Comparison of ENCODE assay signal across 31 mouse cellular contexts in genomic region chr14:75637641-75638040, GRCm38 (mm10). TPM values are rescaled to one million over a fixed set of nuclear protein-coding genes. Genes with fewer than 3 reads are reported as not detected.
DNase-seq lines count a peak whose midpoint lies in the region; ATAC-seq and TF ChIP-seq lines count a peak whose summit lies in the region.
"Had no signal": no experiment of that assay in that cellular context is flagged by ENCODE, and none has a peak within 500 bp of the region (broad histone marks: within the 10 kb centered on the region; RNA-seq: fewer than 3 reads in every experiment).

No protein-coding gene starts in this region.

- no peak overlapping the region for H3K4me2 ChIP-seq in midbrain, postnatal 0 days (ENCODE audit: low read depth, low read length, poor library complexity, severe bottlenecking)
- no peak overlapping the region for H3K4me2 ChIP-seq in midbrain, embryonic 13.5 days (replicated peaks)
- H3K4me2 ChIP-seq: embryonic facial prominence, embryonic 12.5 days; heart, embryonic 13.5 days; hindbrain, embryonic 12.5 days; midbrain, embryonic 12.5 days had no signal

- no peaks in the 10 kb centered on the region for H3K36me3 ChIP-seq in midbrain, postnatal 0 days (ENCODE audit: insufficient read depth, low read length)
- H3K36me3 ChIP-seq in midbrain, embryonic 13.5 days = no peaks in the 10 kb centered on the region
- H3K36me3 ChIP-seq: embryonic facial prominence, embryonic 12.5 days; heart, embryonic 13.5 days; hindbrain, embryonic 12.5 days; midbrain, embryonic 12.5 days had no signal

- H3K4me1 ChIP-seq in midbrain, postnatal 0 days (ENCODE audit: insufficient read depth, low read length) = no peaks in the 10 kb centered on the region
- peaks cover 11% of the 10 kb centered on the region; the same call in 1 of the 2 replicates for H3K4me1 ChIP-seq in midbrain, embryonic 13.5 days (replicated peaks)

- peak; percentile 9 for DNase-seq in adrenal gland, postnatal 14 days
- no peak for DNase-seq in adrenal gland, postnatal 10 days
- peak; percentile 60 for DNase-seq in midbrain, postnatal 0 days (ENCODE audit: low spot score)
- peak; percentile 54 for DNase-seq in cerebellum, adult 8-10 months
- peak; percentile 22 to 56 for DNase-seq in cerebellum, postnatal 36 days
- no peak for DNase-seq in urinary bladder, postnatal 25 days (ENCODE audit: low spot score)
- DNase-seq in testis, postnatal 10 days (ENCODE audit: low spot score) = no peak
- DNase-seq: gastrocnemius, postnatal 36 days; heart, adult 2 months; kidney, adult 18-20 months; right cerebral cortex, postnatal 14 days had no signal

- ATAC-seq in midbrain, postnatal 0 days (ENCODE audit: low FRiP score) = no peak
- no peak for ATAC-seq in midbrain, embryonic 13.5 days
- ATAC-seq: inflammation-experienced regulatory T-cells, adult 6 months had no signal

- no peaks in the 10 kb centered on the region for H3K27me3 ChIP-seq in midbrain, postnatal 0 days (ENCODE audit: insufficient read depth, low read length)
- no peaks in the 10 kb centered on the region for H3K27me3 ChIP-seq in midbrain, embryonic 13.5 days
- H3K27me3 ChIP-seq: embryonic facial prominence, embryonic 12.5 days; heart, embryonic 13.5 days; hindbrain, embryonic 12.5 days had no signal

- WGBS in midbrain, postnatal 0 days = 67% methylated on average over 4 of the region's 4 CpGs
- whole genome bisulfite sequencing in midbrain, embryonic 13.5 days = 82% methylated on average over 4 of the region's 4 CpGs

- H3K27ac ChIP-seq in midbrain, postnatal 0 days (ENCODE audit: low read depth, low read length) = no peak overlapping the region
- H3K27ac ChIP-seq in midbrain, embryonic 13.5 days = no peak overlapping the region
- H3K27ac ChIP-seq: embryonic facial prominence, embryonic 12.5 days; heart, adult 2 months; heart, embryonic 13.5 days; hindbrain, embryonic 12.5 days; kidney, postnatal 0 days; midbrain, embryonic 12.5 days; stomach, postnatal 0 days had no signal

- TF ChIP-seq CTCF in midbrain, postnatal 0 days (IDR thresholded peaks at IDR 0.05) = no peak

- H3K4me3 ChIP-seq in midbrain, postnatal 0 days (ENCODE audit: low read depth, low read length) = no peak overlapping the region
- no peak overlapping the region for H3K4me3 ChIP-seq in midbrain, embryonic 13.5 days (replicated peaks)
- H3K4me3 ChIP-seq: embryonic facial prominence, embryonic 12.5 days; heart, adult 2 months; heart, embryonic 13.5 days; hindbrain, embryonic 12.5 days; midbrain, embryonic 12.5 days had no signal

- H3K9ac ChIP-seq in midbrain, postnatal 0 days (replicated peaks; ENCODE audit: low read length, poor library complexity, severe bottlenecking) = no peak overlapping the region
- no peak overlapping the region for H3K9ac ChIP-seq in midbrain, embryonic 13.5 days (replicated peaks)
- H3K9ac ChIP-seq: embryonic facial prominence, embryonic 12.5 days; heart, embryonic 13.5 days; hindbrain, embryonic 12.5 days; midbrain, embryonic 12.5 days had no signal

- H3K9me3 ChIP-seq in midbrain, postnatal 0 days (ENCODE audit: low read length) = no peaks in the 10 kb centered on the region
- no peaks in the 10 kb centered on the region for H3K9me3 ChIP-seq in midbrain, embryonic 13.5 days
- H3K9me3 ChIP-seq: embryonic facial prominence, embryonic 12.5 days; heart, embryonic 13.5 days; hindbrain, embryonic 12.5 days; midbrain, embryonic 12.5 days had no signal

RNA-seq across cellular contexts. Expression of gene Erich6b, which starts 4.4 kb away (rescaled TPM):
- total RNA-seq in adrenal gland, postnatal 14 days (2021) = not detected in 2 replicates
- total RNA-seq in adrenal gland, postnatal 10 days (2021) = not detected
- total RNA-seq in midbrain, postnatal 0 days (2014; rRNA removed) = not detected in 2 replicates
- polyA plus RNA-seq in midbrain, postnatal 0 days (2015; fragmentation: Nextera tagmentation; extraction: Ambion mirVana) = not detected in 2 replicates
- polyA plus RNA-seq in midbrain, embryonic 13.5 days (2015; fragmentation: Nextera tagmentation; extraction: Ambion mirVana) = not detected in 2 replicates
- total RNA-seq: adrenal gland, postnatal 4 days; gastrocnemius, postnatal 36 days; heart, adult 2 months; heart, postnatal 25 days; layer of hippocampus, postnatal 14 days; left cerebral cortex, adult 8-10 months; liver, adult 2 months; megakaryocyte, adult 5-6 weeks had no signal
- polyA plus RNA-seq: embryonic facial prominence, embryonic 12.5 days; forebrain, embryonic 11.5 days; heart, adult 2 months; heart, embryonic 13.5 days; hindbrain, embryonic 12.5 days; inflammation-experienced regulatory T-cells, adult 6 months; limb, embryonic 11.5 days; liver, adult 2 months; liver, embryonic 16.5 days; lung, embryonic 16.5 days; midbrain, embryonic 12.5 days; neural tube, embryonic 11.5 days; stomach, postnatal 0 days; thymus, postnatal 0 days had no signal

RNA-seq across cellular contexts. Expression of gene Spert, which starts 44.7 kb away (rescaled TPM):
- not detected in 2 replicates for total RNA-seq in adrenal gland, postnatal 14 days (2021)
- total RNA-seq in adrenal gland, postnatal 10 days (2021) = not detected
- total RNA-seq in midbrain, postnatal 0 days (2014; rRNA removed) = not detected in 2 replicates
- not detected in 2 replicates for polyA plus RNA-seq in midbrain, postnatal 0 days (2015; fragmentation: Nextera tagmentation; extraction: Ambion mirVana)
- polyA plus RNA-seq in midbrain, embryonic 13.5 days (2015; fragmentation: Nextera tagmentation; extraction: Ambion mirVana) = not detected in 2 replicates
- total RNA-seq: adrenal gland, postnatal 4 days; gastrocnemius, postnatal 36 days; heart, adult 2 months; heart, postnatal 25 days; layer of hippocampus, postnatal 14 days; left cerebral cortex, adult 8-10 months; liver, adult 2 months; megakaryocyte, adult 5-6 weeks had no signal
- polyA plus RNA-seq: embryonic facial prominence, embryonic 12.5 days; forebrain, embryonic 11.5 days; heart, embryonic 13.5 days; hindbrain, embryonic 12.5 days; inflammation-experienced regulatory T-cells, adult 6 months; kidney, postnatal 0 days; limb, embryonic 11.5 days; liver, adult 2 months; liver, embryonic 16.5 days; lung, embryonic 16.5 days; midbrain, embryonic 12.5 days; neural tube, embryonic 11.5 days; stomach, postnatal 0 days; thymus, postnatal 0 days had no signal

Comparison
In these comparisons a context has a peak if more than half of its experiments do, and no peak if none do; other contexts are left out.
1. DNase-seq: peak in adrenal gland, postnatal 14 days (single experiment), midbrain, postnatal 0 days (single experiment), cerebellum, adult 8-10 months (single experiment) and cerebellum, postnatal 36 days (2 of 2); none in adrenal gland, postnatal 10 days (single experiment), urinary bladder, postnatal 25 days (single experiment) and testis, postnatal 10 days (single experiment).